Mouse (Mus musculus) kidney, embryonic 16.5 days (tissue): ENCODE results near the gene Cideb. TPM values are rescaled to one million over a fixed set of nuclear protein-coding genes. Genes with fewer than 3 reads are reported as not detected.

Experiments used
- ATAC-seq: fragments of 200-750 bp; cut with Nextera tagmentation; 2 replicates; pipeline ENCODE4 v1.8.0; 2017; ENCODE audit warnings: moderate TSS enrichment; ENCODE audit not compliant: low FRiP score, low TSS enrichment
- H3K27ac ChIP-seq: fragments of 300-500 bp; sonication (generic); 2 replicates; pipeline ENCODE4 v1.5.1; 2014; ENCODE audit warnings: low read length
- H3K27me3 ChIP-seq: fragments of 300-500 bp; sonication (generic); 2 replicates; pipeline ENCODE4 v1.6.1; 2014; ENCODE audit warnings: low read length, control low read depth, mixed read lengths; ENCODE audit not compliant: insufficient read depth
- H3K36me3 ChIP-seq: fragments of 300-500 bp; sonication (generic); 2 replicates; pipeline ENCODE4 v1.6.1; 2014; ENCODE audit warnings: low read length, control low read depth, mixed read lengths; ENCODE audit not compliant: insufficient read depth
- H3K4me1 ChIP-seq: fragments of 300-500 bp; sonication (generic); 2 replicates; pipeline ENCODE4 v1.6.1; 2014; ENCODE audit warnings: low read length, control low read depth, mixed read lengths; ENCODE audit not compliant: insufficient read depth
- H3K4me2 ChIP-seq: fragments of 300-500 bp; sonication (generic); replicated peaks from 2 replicates; pipeline ENCODE4 v1.6.1; 2014; ENCODE audit warnings: low read depth, low read length
- H3K4me3 ChIP-seq: fragments of 300-500 bp; sonication (generic); 2 replicates; pipeline ENCODE4 v1.5.1; 2014; ENCODE audit warnings: mild to moderate bottlenecking, low read length
- H3K9ac ChIP-seq: fragments of 300-500 bp; sonication (generic); replicated peaks from 2 replicates; pipeline ENCODE4 v1.6.1; 2014; ENCODE audit warnings: low read length
- H3K9me3 ChIP-seq: fragments of 300-500 bp; sonication (generic); 2 replicates; pipeline ENCODE4 v1.6.1; 2016; ENCODE audit warnings: low read length, control low read depth
- WGBS: fragments of 180-500 bp; shearing (Covaris S2); extraction: QIAGEN DNeasy Blood & Tissue Kit; methylation state at CpG from one replicate; pipeline ENCODE4 v1.1.7; 2014; 5-methylcytosine and 5-hydroxymethylcytosine counted together
- polyA plus RNA-seq: library from polyadenylated mRNA; unstranded; fragments of >200 nt; fragmentation: Nextera tagmentation; extraction: Ambion mirVana; gene quantifications from 2 replicates; pipeline ENCODE4 v1.2.1, GENCODE M21; 2015

Cideb gene
- polyA plus RNA-seq, 1 experiment from 2014 or later = 21.1 TPM

GRCm38 (mm10) chr14:55745180-55745860 lies 12.9 kb downstream of the Cideb start, which contains the start of the genes Dhrs1 and Nop9:
TSS of gene Dhrs1 (minus strand) at chr14:55745690.
TSS of gene Nop9 (plus strand) at chr14:55745693.
- peak within 1 kb of the TSS; percentile 81 for H3K9ac ChIP-seq
- H3K4me2 ChIP-seq = peak within 1 kb of the TSS; percentile 98
- H3K4me1 ChIP-seq = peaks cover 29% of the 10 kb centered on the region
- no peaks in the 10 kb centered on the region for H3K27me3 ChIP-seq
- under 1% methylated on average over 48 of the region's 48 CpGs for WGBS
- H3K4me3 ChIP-seq = peak within 1 kb of the TSS; percentile 90
- peak; percentile 88 for ATAC-seq
- H3K9me3 ChIP-seq = no peaks in the 10 kb centered on the region
- peak within 1 kb of the TSS; percentile 41 for H3K27ac ChIP-seq
- peaks cover 16% of the 10 kb centered on the region for H3K36me3 ChIP-seq

GRCm38 (mm10) chr14:55743711-55744110 lies 14.5 kb downstream of the Cideb start:
- Histone ChIP-seq H3K4me3 (0 out of 2 replicates have a peak overlapping the region, but pooled peaks have one; percentile 14), H3K27me3 (no peaks in the 10 kb centered on the region), H3K27ac (no peak overlapping the region), H3K4me1 (peaks cover 29% of the 10 kb centered on the region), H3K4me2 (peak overlapping the region; percentile 39), H3K9me3 (no peaks in the 10 kb centered on the region), H3K36me3 (peaks cover 16% of the 10 kb centered on the region), H3K9ac (peak overlapping the region; percentile 52)
- peak; percentile 76 for ATAC-seq
- 13% methylated on average over 10 of the region's 10 CpGs for WGBS

GRCm38 (mm10) chr14:55737086-55737687 lies 21.1 kb downstream of the Cideb start:
- H3K4me1 ChIP-seq = 0 out of 2 replicates have a peak, but pooled peaks cover 7% of the 10 kb centered on the region
- WGBS = 80% methylated on average over 9 of the region's 9 CpGs

GRCm38 (mm10) chr14:55735758-55736157 lies 22.5 kb downstream of the Cideb start:
- WGBS = 79% methylated on average over 4 of the region's 4 CpGs
- H3K36me3 ChIP-seq = peaks cover 28% of the 10 kb centered on the region
- H3K4me3 ChIP-seq = no peak overlapping the region
- no peaks in the 10 kb centered on the region for H3K27me3 ChIP-seq
- H3K9ac ChIP-seq = no peak overlapping the region
- H3K4me1 ChIP-seq = 0 out of 2 replicates have a peak, but pooled peaks cover 7% of the 10 kb centered on the region
- ATAC-seq = no peak
- no peak overlapping the region for H3K27ac ChIP-seq
- H3K4me2 ChIP-seq = no peak overlapping the region
- H3K9me3 ChIP-seq = no peaks in the 10 kb centered on the region

More at GRCm38 (mm10) chr14:55737086-55737687, 21.1 kb downstream of the Cideb start:
- Histone ChIP-seq H3K36me3 (peaks cover 28% of the 10 kb centered on the region), H3K27me3 (no peaks in the 10 kb centered on the region), H3K4me3 (no peak overlapping the region), H3K9ac (no peak overlapping the region), H3K27ac (no peak overlapping the region), H3K9me3 (no peaks in the 10 kb centered on the region), H3K4me2 (no peak overlapping the region)
- peak; percentile 77 for ATAC-seq

GRCm38 (mm10) chr14:55735334-55735733 lies 22.9 kb downstream of the Cideb start:
- Histone ChIP-seq H3K27ac (no peak overlapping the region), H3K4me1 (0 out of 2 replicates have a peak, but pooled peaks cover 7% of the 10 kb centered on the region), H3K9ac (no peak overlapping the region), H3K9me3 (no peaks in the 10 kb centered on the region), H3K36me3 (peaks cover 24% of the 10 kb centered on the region), H3K27me3 (no peaks in the 10 kb centered on the region), H3K4me2 (no peak overlapping the region), H3K4me3 (no peak overlapping the region)
- whole genome bisulfite sequencing = 47% methylated on average over 3 of the region's 3 CpGs
- ATAC-seq = no peak

GRCm38 (mm10) chr14:55734869-55735268 lies 23.4 kb downstream of the Cideb start:
- Histone ChIP-seq H3K9me3 (no peaks in the 10 kb centered on the region), H3K4me2 (no peak overlapping the region), H3K27ac (no peak overlapping the region), H3K4me1 (0 out of 2 replicates have a peak, but pooled peaks cover 7% of the 10 kb centered on the region), H3K36me3 (peaks cover 20% of the 10 kb centered on the region), H3K9ac (no peak overlapping the region), H3K4me3 (no peak overlapping the region), H3K27me3 (no peaks in the 10 kb centered on the region)
- ATAC-seq = no peak
- 83% methylated on average over 7 of the region's 7 CpGs for WGBS

GRCm38 (mm10) chr14:55733889-55734288 lies 24.4 kb downstream of the Cideb start:
- H3K36me3 ChIP-seq = peaks cover 11% of the 10 kb centered on the region
- no peaks in the 10 kb centered on the region for H3K27me3 ChIP-seq
- no peak overlapping the region for H3K9ac ChIP-seq
- H3K9me3 ChIP-seq = no peaks in the 10 kb centered on the region
- 0 out of 2 replicates have a peak, but pooled peaks cover 7% of the 10 kb centered on the region for H3K4me1 ChIP-seq
- no peak overlapping the region for H3K27ac ChIP-seq
- no peak overlapping the region for H3K4me2 ChIP-seq
- H3K4me3 ChIP-seq = no peak overlapping the region
- 77% methylated on average over 10 of the region's 10 CpGs for WGBS
- ATAC-seq = no peak

- Histone ChIP-seq H3K4me1 (no peaks in the 10 kb centered on the region), H3K36me3 (no peaks in the 10 kb centered on the region), H3K27ac (no peak overlapping the region), H3K9ac (no peak overlapping the region), H3K4me3 (no peak overlapping the region), H3K9me3 (no peaks in the 10 kb centered on the region), H3K27me3 (no peaks in the 10 kb centered on the region), H3K4me2 (no peak overlapping the region)
- ATAC-seq = no peak
- 85% methylated on average over 7 of the region's 7 CpGs for WGBS
Observed at GRCm38 (mm10) chr14:55730531-55731032, 27.7 kb downstream of the Cideb start.

- Histone ChIP-seq H3K27me3 (no peaks in the 10 kb centered on the region), H3K27ac (no peak overlapping the region), H3K9me3 (no peaks in the 10 kb centered on the region), H3K4me1 (no peaks in the 10 kb centered on the region), H3K36me3 (no peaks in the 10 kb centered on the region), H3K4me3 (no peak overlapping the region), H3K4me2 (no peak overlapping the region), H3K9ac (no peak overlapping the region)
- 74% methylated on average over 7 of the region's 7 CpGs for WGBS
- ATAC-seq = no peak
Observed at GRCm38 (mm10) chr14:55730116-55730515, 28.1 kb downstream of the Cideb start.
